Mouse (Mus musculus): ENCODE data around the gene Arhgap45. TPM values are rescaled to one million over a fixed set of nuclear protein-coding genes. Genes with fewer than 3 reads are reported as not detected.
"Not testable (repeated sequence)": the region's sequence is repeated elsewhere in the genome, so short reads cannot be mapped to it uniquely, and the experiment has no call there.

The Arhgap45 gene
- total RNA-seq, 1 experiment from 2014 or later = 365 TPM

DNA sequence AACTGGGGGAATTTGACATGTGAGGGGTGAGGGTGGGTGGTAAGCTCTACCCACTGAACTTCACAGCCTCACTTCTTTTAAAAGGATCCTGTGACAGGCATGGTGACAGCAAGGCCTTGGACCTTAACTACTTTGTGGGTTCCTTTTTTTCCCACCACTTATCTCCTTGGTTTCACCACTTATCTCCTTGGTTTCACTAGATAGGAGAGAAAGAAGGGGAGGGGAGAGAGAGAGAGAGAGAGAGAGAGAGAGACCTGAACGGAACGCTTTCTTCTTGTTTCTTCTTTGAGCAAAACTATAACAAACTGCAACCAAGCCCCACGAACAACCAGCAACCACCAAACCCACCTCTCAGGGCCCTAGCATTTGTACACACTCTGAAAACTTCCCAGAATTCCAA is 32.4 kb downstream of the Arhgap45 start:
- ATAC-seq (replicated peaks; ENCODE audit: insufficient number of reproducible peaks, low FRiP score, low TSS enrichment, poor library complexity, severe bottlenecking) = no peak

DNA sequence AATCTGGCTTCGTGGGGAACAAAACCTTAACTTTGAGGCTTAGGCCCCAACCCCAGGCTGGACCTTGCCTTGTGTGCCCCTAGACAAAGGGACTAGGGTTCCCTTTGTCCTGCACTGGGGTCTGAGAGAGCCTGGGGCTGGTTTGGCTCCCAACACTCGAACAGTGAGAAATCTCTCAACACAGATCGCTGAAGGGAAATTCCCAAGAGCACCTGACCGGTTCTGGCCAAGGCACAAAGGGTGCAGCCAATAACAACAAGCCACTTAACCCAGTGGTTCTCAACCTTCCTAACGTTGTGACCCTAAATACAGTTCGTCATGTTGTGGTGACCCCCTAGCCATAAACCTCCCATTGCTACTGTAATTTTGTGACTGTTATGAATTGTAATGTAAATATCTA is 33.8 kb downstream of the Arhgap45 start:
- ATAC-seq (replicated peaks; ENCODE audit: insufficient number of reproducible peaks, low FRiP score, low TSS enrichment, poor library complexity, severe bottlenecking) = no peak

DNA sequence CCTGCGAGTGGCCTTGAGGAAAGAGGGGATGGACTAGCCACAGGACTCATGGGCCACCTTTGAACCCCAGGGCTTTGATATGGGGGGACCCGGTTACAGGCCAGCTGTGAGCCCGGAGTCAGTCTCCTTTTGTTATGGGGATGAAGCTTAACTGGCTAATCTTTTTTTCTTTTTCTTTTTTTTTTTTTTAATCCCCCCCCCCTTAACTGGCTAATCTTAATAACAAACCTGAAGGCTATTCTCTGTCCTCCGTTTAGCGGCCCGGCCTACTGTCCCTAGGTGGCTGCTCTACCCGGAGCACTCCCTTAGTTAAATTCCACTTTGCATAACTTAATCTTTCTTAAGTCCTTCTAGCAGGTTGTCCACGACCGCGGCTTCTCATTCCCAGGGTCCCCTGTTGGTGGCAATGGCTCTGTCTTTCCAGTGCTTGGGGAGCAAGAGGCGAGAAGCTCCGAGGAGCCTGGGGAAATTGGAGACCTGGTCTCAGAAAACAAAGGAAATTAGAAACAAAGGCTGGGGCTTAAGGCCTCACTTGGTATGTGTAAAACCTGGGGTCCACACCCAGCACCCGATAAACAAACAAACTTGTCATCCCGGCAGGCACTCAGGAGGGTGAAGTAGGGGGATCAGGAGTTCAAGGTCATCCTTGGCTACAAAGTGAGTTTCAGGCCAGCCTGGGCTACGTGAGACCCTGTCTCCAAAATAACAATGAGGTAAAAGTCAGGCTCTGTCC is 34.6 kb downstream of the Arhgap45 start:
- ATAC-seq (replicated peaks; ENCODE audit: insufficient number of reproducible peaks, low FRiP score, low TSS enrichment, poor library complexity, severe bottlenecking) = no peak

DNA sequence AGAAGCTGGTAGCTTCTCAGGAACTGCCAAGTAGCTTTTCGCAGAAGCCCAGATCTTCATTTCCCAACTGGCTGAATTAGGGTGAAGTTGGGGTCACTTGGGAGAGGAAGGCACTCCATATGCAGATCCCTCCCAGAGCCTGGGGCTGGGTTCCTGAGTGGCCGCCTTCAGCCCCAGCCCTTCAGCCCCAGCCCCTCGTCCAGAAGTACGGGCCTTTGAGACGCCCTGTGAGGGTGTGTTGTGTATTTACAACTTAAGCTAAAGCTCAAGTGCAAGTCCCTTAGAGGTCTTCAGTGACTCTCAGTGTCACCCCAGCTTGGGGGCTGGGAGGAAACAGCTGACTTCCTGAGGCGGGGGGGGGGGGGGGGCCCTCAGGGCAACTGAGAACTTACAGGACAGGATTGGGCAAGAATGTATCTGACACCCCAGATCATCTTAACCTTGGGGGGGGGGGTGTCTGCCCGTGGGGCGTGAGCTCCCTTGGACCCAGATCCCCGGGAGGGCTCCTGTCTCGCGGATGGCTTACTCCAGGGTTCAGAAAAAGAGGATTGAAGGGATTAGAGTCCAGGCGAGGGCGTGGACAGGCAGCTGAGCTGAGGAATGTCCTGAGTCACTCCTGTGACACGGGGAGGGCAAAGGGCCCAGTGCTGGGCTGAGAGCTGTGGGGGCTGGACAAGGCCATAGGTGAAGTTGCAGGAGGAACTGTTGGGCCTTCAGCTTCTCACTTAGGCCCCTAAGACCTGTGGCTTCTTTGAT is 35.3 kb downstream of the Arhgap45 start:
- ATAC-seq (replicated peaks; ENCODE audit: insufficient number of reproducible peaks, low FRiP score, low TSS enrichment, poor library complexity, severe bottlenecking) = peak; percentile 21

DNA sequence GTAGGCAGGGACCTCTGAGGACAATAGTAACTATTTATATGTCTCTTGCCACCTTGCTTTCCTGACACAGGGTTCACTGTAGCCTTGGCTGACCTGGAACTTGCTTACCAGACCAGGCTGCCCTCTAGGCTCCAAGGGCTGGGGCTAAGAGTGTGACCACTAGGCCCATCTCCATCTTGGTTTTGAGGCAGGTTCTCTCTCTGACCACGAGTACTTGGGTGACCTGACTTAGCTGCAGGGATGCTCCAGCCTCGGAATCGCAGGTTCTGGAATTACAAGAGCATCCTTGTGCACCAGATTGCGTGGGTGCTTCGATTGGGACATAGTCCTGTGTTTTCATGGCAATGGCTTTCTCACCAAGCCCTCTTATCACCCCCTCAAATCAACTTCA is 35.9 kb downstream of the Arhgap45 start:
- ATAC-seq (replicated peaks; ENCODE audit: insufficient number of reproducible peaks, low FRiP score, low TSS enrichment, poor library complexity, severe bottlenecking) = no peak

DNA sequence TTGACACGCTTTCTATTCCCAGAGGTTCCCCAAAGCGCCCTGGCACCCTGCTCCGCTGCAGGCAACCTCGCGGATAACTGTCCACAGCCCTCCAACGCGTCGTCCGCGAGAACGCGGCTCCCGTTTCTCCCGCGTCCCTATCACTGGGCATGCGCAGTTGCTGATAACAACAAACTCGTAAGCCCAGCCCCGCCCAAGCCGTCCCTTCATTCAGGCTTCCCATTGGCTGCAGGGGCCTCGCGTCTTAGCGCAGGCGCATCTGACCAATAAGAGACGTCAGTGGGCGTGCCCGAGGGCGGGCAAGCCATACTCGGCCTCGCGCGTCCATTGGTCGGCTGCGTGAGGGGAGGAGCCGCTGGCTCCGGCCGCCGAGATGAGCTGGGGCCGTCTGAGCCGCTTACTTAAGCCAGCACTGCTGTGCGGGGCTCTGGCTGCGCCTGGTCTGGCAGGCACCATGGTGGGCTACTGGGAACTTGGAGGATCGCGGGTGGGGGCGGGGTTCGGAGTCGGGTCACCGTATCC is 36.9 kb downstream of the Arhgap45 start:
- peak; percentile 88 for ATAC-seq (replicated peaks; ENCODE audit: insufficient number of reproducible peaks, low FRiP score, low TSS enrichment, poor library complexity, severe bottlenecking)

DNA sequence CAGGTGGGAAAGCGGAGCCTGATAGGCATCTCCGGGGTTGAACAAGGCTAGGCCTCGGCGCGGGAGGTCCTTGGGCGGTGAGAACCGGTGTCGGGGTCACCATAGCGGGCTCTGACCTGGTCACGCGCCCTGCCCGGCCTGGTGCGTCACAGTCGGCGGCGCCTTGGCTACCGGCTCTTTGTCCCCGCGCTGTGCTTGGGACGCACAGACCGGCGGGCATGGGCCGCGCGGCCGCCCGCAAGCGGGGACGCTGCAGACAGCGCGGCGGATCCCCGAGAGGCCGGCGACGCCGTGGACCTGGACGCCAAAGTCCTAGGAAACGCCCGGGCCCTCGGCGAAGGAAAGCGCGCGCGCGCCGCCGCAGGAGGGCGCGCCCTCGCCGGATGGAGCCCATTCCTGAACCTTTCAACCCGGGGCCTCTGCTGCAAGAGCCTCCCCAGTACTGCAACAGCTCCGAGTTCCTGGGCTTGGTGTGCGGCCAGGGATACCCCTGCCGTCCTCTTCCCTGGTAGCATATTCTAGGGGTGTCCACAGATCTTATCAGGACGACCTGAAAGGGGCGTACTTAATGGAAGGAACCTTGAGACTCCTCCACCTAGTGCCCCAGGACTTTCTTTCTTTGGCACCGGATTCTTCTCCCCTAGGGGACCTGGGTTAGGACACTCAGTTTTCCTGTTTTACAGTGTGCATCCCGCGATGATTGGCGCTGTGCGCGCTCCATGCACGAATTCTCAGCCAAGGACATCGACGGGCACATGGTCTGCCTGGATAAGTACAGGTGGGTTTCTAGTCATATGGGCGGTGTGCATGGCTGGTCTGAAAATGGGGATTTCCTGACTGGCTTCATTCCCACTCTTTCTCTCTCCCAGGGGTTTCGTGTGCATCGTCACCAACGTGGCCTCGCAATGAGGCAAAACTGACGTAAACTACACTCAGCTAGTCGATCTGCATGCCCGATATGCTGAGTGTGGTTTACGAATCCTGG is 37.7 kb downstream of the Arhgap45 start:
- ATAC-seq (replicated peaks; ENCODE audit: insufficient number of reproducible peaks, low FRiP score, low TSS enrichment, poor library complexity, severe bottlenecking) = peak; percentile 1; the same call in 1 of the 2 replicates

DNA sequence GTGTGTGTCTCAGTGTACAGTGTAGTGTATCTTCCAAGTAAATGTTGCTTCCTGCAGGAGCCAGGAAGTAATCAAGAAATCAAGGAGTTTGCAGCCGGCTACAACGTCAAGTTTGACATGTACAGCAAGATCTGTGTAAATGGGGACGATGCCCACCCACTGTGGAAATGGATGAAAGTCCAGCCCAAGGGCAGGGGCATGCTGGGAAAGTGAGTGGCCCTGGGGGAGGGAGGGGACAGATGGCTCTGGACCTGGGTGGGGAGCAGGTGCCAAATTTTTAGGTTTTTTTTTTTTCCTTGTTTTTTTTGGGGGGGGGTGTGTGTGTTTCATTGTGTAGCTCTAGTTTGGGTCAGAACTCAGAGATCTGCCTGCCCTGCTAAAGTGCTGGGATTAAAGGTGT is 38.5 kb downstream of the Arhgap45 start:
- ATAC-seq (replicated peaks; ENCODE audit: insufficient number of reproducible peaks, low FRiP score, low TSS enrichment, poor library complexity, severe bottlenecking) = not testable (repeated sequence)

DNA sequence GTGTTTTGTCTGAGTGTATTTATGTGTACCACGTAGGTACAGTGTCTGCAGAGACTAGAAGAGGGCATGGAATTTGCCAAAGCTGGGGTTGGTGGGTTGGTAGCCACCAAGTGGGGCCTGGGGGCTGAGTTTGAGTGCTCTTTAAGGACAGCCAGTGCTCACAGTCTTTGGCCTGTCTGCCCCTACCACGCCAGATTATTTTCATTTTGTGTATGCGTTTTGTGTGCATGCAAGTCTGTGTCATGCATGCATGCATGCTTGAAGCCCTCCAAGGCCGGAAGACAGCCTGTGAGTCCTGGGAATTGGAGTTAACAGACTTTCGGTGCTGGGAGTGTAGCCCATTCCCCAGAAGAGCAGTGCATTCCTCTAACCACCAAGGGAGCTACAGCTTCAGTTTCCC is 38.9 kb downstream of the Arhgap45 start:
- ATAC-seq (replicated peaks; ENCODE audit: insufficient number of reproducible peaks, low FRiP score, low TSS enrichment, poor library complexity, severe bottlenecking) = no peak

DNA sequence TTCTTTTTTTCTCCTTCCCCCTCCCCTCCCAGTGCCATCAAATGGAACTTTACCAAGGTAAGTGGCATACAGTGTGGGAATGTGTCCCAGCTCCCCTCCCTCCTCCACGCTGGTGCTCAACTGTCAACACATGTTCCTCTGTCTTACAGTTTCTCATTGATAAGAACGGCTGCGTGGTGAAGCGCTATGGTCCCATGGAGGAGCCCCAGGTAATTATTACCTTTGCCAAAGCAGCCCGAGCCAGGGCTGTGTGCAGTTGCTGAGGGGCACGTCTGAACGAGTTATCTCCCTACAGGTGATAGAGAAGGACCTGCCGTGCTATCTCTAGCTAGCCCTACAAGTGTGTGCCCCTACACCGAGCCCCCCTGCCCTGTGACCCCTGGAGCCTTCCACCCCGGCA is 39.4 kb downstream of the Arhgap45 start:
- ATAC-seq (replicated peaks; ENCODE audit: insufficient number of reproducible peaks, low FRiP score, low TSS enrichment, poor library complexity, severe bottlenecking) = no peak

DNA sequence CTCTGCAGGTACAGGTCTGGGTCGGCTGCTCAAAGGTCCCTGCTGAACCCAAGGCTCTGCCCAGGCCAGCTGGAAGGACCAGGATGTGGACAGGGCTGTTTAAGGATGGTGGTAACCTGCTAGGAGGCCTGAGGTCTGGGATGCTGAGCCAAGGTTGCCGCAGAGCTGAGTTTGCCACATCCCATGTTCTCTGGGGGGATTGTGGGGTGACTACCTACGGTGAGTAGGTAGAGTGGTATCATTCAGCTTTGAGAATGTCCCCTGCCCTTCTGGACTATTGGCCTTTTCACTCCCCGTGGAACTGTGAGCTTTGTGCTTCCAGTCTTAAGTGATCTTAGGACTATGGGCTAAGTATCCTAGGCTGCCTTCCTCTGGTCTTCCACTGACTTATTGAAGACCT is 40.1 kb downstream of the Arhgap45 start:
- no peak for ATAC-seq (replicated peaks; ENCODE audit: insufficient number of reproducible peaks, low FRiP score, low TSS enrichment, poor library complexity, severe bottlenecking)

DNA sequence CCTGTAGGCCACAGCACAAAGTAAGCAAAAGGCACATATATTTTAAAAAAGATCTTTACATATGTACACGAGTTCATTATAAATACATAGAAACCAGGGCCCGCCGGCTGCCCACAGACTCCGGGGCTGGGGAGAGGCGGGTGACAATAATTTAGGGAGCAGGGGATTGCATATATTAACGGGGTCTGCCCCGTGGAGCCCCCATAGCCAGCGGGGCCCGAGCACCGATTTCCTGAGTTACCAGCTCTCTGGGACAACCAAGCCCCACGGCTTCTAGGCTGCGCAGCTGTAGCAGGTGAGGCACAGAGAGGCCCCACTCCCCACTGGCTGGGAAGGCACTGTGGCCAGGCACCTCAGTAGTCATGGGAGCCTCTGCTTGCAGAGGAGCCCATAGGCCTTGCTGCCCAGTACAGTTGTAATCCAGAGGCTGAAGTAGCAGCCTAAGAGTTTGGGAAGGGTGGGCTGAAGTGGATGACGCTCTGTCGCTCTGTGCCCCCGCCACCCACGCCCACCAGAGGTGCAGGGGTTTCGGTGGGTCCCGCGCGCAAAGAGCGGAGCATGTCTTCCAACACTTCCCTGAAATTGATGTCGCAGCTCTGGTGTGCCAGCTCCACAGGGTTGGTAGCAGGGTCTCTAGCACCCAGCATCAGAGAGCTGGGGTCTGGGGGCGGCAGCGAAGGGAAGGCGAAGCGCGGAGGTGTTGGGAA is 40.7 kb downstream of the Arhgap45 start:
- no peak for ATAC-seq (replicated peaks; ENCODE audit: insufficient number of reproducible peaks, low FRiP score, low TSS enrichment, poor library complexity, severe bottlenecking)

DNA sequence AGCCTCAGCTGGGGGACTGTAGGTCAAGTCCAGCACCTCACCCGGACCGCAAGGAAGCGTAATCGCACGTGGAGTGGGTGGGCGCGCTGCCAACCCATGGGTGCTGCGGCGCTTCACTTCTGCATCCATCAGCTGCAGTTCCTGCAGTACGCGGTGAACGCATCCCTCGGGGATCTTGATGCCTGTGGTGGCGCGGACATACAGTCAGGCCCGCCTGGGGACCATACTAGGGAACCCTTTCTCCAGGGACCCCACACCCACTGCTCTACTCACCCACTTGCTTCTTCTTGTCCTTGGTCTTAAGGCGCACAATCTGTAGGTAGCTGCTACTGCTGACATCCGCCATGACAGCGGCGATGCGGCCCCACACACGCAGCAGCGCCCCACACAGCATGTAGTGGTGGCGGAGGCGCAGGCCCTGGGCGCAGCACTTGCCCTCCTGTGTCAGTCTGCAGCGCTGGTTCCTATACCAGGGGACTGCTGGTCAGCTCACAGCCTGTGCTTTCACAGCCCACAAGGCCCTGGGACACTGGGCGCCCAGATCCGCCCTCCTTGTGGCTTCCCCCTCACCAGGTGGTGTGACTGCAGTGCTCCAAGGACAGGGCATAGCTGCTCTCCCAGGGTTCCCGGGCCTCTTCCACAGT is 41.4 kb downstream of the Arhgap45 start:
- ATAC-seq (replicated peaks; ENCODE audit: insufficient number of reproducible peaks, low FRiP score, low TSS enrichment, poor library complexity, severe bottlenecking) = no peak

DNA sequence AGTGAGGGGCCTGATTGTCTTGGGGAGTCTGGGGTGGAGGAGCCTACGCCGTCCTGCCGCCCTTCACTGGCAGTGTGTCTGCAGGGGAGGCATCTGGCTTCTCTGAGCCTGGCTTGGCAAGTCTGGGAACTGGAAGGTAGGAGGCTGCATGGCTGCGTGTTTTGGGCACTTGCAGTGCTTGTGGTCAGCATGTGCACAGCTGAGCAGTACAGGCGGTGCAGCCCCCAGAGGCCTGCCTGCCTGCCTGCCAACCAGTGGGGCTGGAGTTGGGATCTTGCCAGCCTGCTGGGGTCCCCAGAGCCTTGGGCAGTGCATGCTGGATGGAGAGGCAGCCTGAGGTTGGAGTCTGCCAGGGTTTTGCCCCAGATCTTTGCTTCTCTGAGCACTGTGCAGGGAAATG is 46.7 kb downstream of the Arhgap45 start:
- no peak for ATAC-seq (replicated peaks; ENCODE audit: insufficient number of reproducible peaks, low FRiP score, low TSS enrichment, poor library complexity, severe bottlenecking)

DNA sequence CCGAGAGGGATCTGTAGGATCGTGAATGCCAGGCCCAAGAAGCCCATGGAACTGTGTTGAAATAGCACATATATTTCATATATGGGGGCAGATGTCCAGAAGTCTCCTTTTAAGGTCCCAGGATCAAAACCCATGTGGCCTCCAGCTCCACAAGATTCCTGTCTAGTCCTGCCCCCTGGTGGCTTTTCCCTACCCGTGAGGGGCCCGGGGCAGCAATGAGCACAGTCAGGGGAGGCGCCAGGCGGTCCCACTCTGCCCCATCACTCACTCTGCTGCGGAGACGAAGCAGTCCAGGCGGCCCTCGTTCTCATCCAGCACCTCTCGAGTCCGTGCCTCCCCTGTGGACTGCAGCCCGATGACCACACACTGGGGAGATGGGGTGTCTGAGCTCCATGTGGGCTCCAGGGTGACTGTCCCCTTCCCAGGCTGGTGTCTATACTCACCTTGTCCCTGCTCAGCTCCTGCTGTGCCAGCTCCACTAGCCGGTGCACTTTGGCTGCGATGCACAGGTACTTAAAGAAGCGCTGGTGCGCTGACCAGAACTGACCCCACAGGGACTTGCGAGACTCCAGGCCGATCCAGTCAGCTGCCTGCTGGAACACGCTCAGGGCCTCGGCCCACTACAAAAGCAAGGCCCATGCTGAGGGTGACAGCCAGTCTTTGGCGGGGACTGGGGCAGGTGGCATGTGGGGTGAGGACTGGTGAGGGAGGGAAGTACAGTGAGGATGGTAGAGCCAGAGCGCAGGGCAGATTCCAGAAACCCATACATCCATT is 47.6 kb downstream of the Arhgap45 start:
- ATAC-seq (replicated peaks; ENCODE audit: insufficient number of reproducible peaks, low FRiP score, low TSS enrichment, poor library complexity, severe bottlenecking) = no peak

DNA sequence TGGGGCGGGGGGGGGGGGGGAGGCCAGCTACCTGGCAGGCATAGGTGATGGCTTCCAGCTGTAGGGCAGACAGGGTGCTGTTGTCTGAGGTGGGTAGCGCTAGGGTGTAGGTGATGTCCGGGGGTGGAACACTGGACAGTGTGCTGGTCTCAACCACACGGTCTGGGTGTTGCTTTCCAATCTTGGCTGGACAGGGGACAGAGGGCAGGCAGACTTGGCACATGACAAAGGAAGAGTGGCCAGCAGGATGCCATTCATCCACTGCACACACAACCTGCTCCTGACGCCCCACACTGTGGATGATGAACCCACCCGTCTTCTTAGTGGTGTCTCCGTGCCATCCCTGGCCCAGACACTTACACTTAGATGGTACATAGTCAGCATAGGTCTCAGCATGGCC is 52.8 kb downstream of the Arhgap45 start:
- no peak for ATAC-seq (replicated peaks; ENCODE audit: insufficient number of reproducible peaks, low FRiP score, low TSS enrichment, poor library complexity, severe bottlenecking)

DNA sequence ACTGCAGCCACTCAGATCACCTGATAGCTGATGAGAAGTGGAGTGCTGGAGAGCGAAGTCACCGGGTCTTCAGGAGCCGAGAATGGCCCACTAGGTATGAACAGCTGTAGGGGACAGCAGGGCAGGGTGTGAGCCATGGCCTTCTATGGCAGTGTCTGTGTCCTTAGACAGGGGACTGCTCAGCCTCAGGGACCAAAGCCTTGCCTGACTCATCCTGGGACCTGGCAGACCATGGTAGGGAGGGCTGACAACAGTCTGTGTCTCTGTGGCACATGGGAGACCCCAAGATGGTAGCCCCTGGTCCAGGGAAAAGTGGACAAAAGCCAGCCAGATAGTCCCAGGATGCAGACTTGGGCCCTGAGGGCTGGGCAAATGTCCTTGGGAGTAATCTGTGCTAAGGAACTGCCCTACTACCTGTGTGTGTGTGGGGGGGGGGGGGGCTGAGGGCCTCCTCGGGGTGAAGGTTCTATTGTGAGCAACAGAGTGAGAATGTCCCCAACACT is 53.5 kb downstream of the Arhgap45 start:
- no peak for ATAC-seq (replicated peaks; ENCODE audit: insufficient number of reproducible peaks, low FRiP score, low TSS enrichment, poor library complexity, severe bottlenecking)
